Mouse (Mus musculus): ENCODE results near the gene Gm17660. TPM values are rescaled to one million over a fixed set of nuclear protein-coding genes. Genes with fewer than 3 reads are reported as not detected.

Gene Gm17660
- total and polyA plus RNA-seq, 3 experiments = not detected

DNA sequence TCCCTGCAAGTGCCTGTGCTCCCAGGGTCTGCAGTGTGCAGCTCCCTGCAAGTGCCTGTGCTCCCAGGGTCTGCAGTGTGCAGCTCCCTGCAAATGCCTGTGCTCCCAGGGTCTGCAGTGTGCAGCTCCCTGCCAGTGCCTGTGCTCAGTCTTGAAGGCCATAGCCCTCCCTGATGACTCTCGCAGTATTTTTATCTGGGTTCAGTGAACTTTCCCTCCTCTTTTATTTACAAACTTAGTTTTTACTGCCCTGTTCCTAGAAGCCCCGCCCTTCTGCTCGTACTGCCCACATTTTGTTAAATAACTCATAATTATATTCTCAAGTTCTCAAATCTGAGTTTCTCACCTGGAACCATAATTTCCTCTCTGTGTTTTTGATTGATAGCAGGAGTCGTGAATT, 25.8 kb upstream of the Gm17660 start:
- Histone ChIP-seq H3K27me3 (replicated peaks) (no peaks in the 10 kb centered on the region), H3K9ac (ENCODE audit: insufficient read depth, low read depth) (no peak overlapping the region), H3K4me1 (ENCODE audit: control insufficient read depth in 1 of 2, insufficient read depth in 2 of 2) (peaks cover 0 to 21% of the 10 kb centered on the region in 2 experiments; a peak in 2 of 4 replicates), H3K4me3 (replicated peaks in 1 of 3; ENCODE audit: low read depth in 2 of 3, low read length in 2 of 3, poor library complexity in 1 of 3) (no peak overlapping the region), H3K36me3 (replicated peaks in 1 of 2; ENCODE audit: control insufficient read depth in 1 of 2, insufficient read depth in 1 of 2, low read length in 1 of 2) (no peaks in the 10 kb centered on the region), H3K4me2 (ENCODE audit: insufficient read depth, low read depth, poor library complexity, severe bottlenecking) (no peak overlapping the region), H3K9me3 (replicated peaks; ENCODE audit: low read length) (no peaks in the 10 kb centered on the region), H3K79me2 (replicated peaks; ENCODE audit: control insufficient read depth, extremely low read depth, insufficient read depth, poor library complexity, severe bottlenecking) (no peaks in the 10 kb centered on the region), H3K27ac (ENCODE audit: insufficient read depth, low read depth) (no peak overlapping the region)
- in situ Hi-C loops (cut with MboI; ENCODE audit: low pct_ligation_motif_present, low pct_unique_long_range_greater_than_20kb, low sequenced_read_pairs) (loop anchor here (25.0 kb wide), 1 partner anchor 234 kb away; the partner anchor contains the start of gene Mepe), dilution Hi-C loops (cut with MboI; ENCODE audit: extremely low pct_ligation_motif_present, extremely low pct_unique_long_range_greater_than_20kb, low sequenced_read_pairs) (no loop called here)
- DNase-seq (ENCODE audit: extremely low read depth) = no peak
- TF ChIP-seq SMC3 (IDR thresholded peaks at IDR 0.05; ENCODE audit: low read depth, low read length) (no peak), ELF1 (IDR thresholded peaks at IDR 0.05; ENCODE audit: low read depth, low read length) (no peak), ZKSCAN1 (IDR thresholded peaks at IDR 0.05; ENCODE audit: borderline replicate concordance, low read depth, low read length) (no peak), MAZ (IDR thresholded peaks at IDR 0.05; ENCODE audit: low read depth, low read length) (no peak), RAD21 (IDR thresholded peaks at IDR 0.05; ENCODE audit: low read depth, low read length) (no peak), ZMIZ1 (IDR thresholded peaks at IDR 0.05; ENCODE audit: low read depth, low read length) (no peak), POLR2A (IDR thresholded peaks at IDR 0.05; ENCODE audit: low read depth, low read length) (no peak), SIN3A (IDR thresholded peaks at IDR 0.05; ENCODE audit: low read length) (no peak), JUND (conservative IDR thresholded peaks at IDR 0.05; ENCODE audit: low read depth, low read length) (no peak), ZC3H11A (IDR thresholded peaks at IDR 0.05; ENCODE audit: low read depth, low read length) (no peak)

GRCm38 (mm10) chr5:104101678-104102531, 24.5 kb upstream of the Gm17660 start:
- no peak for DNase-seq (ENCODE audit: extremely low read depth)
- Histone ChIP-seq H3K9ac (ENCODE audit: insufficient read depth, low read depth) (no peak overlapping the region), H3K9me3 (replicated peaks; ENCODE audit: low read length) (no peaks in the 10 kb centered on the region), H3K27me3 (replicated peaks) (no peaks in the 10 kb centered on the region), H3K4me1 (ENCODE audit: control insufficient read depth in 1 of 2, insufficient read depth in 2 of 2) (peaks cover 0 to 14% of the 10 kb centered on the region in 2 experiments; a peak in 2 of 4 replicates), H3K4me2 (ENCODE audit: insufficient read depth, low read depth, poor library complexity, severe bottlenecking) (peak overlapping the region; percentile 16; the same call in 1 of the 2 replicates), H3K4me3 (replicated peaks in 1 of 3; ENCODE audit: low read depth in 2 of 3, low read length in 2 of 3, poor library complexity in 1 of 3) (no peak overlapping the region), H3K27ac (ENCODE audit: insufficient read depth, low read depth) (no peak overlapping the region), H3K79me2 (replicated peaks; ENCODE audit: control insufficient read depth, extremely low read depth, insufficient read depth, poor library complexity, severe bottlenecking) (no peaks in the 10 kb centered on the region), H3K36me3 (replicated peaks in 1 of 2; ENCODE audit: control insufficient read depth in 1 of 2, insufficient read depth in 1 of 2, low read length in 1 of 2) (no peaks in the 10 kb centered on the region)
- in situ Hi-C loops (cut with MboI; ENCODE audit: low pct_ligation_motif_present, low pct_unique_long_range_greater_than_20kb, low sequenced_read_pairs) (loop anchor here (25.0 kb wide), 1 partner anchor 235 kb away; the partner anchor contains the start of gene Mepe), dilution Hi-C loops (cut with MboI; ENCODE audit: extremely low pct_ligation_motif_present, extremely low pct_unique_long_range_greater_than_20kb, low sequenced_read_pairs) (no loop called here)
- TF ChIP-seq MEF2A (IDR thresholded peaks at IDR 0.05; ENCODE audit: borderline replicate concordance, low read depth, low read length) = no peak
- TF ChIP-seq BHLHE40 (IDR thresholded peaks at IDR 0.05; ENCODE audit: low read depth, low read length) = no peak
- no peak for TF ChIP-seq MAZ (IDR thresholded peaks at IDR 0.05; ENCODE audit: low read depth, low read length)
- no peak for TF ChIP-seq CHD2 (IDR thresholded peaks at IDR 0.05; ENCODE audit: low read length)
- no peak for TF ChIP-seq ZNF384 (IDR thresholded peaks at IDR 0.05; ENCODE audit: low read depth, low read length)
- no peak for TF ChIP-seq ZMIZ1 (IDR thresholded peaks at IDR 0.05; ENCODE audit: low read depth, low read length)

All from CH12.LX (cell line).